Mouse (Mus musculus): ENCODE data around the gene Ffar3. TPM values are rescaled to one million over a fixed set of nuclear protein-coding genes. Genes with fewer than 3 reads are reported as not detected.

Ffar3 gene
- polyA plus RNA-seq, 1 experiment = not detected

DNA sequence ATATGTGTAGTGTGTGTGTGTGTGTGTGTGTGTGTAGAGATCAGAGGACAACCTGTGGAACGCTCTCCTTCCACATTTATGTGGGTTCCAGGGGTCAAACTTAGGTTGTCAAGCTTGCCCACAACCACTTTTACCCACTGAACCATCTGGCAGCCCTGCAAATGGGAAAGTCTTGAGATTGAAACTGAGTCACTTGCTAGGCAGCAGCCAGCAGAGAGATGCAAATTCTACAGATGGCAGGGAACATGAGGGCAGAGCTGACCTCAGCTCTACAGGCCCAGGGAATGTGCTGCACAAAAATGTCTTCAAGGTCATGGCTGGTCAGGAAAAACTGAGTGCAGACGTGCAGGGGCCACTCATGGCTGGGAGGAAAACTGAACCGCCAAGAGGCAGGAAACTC, 25.4 kb upstream of the Ffar3 start:
- Histone ChIP-seq H3K9me3 (no peaks in the 10 kb centered on the region), H3K4me1 (peaks cover 27% of the 10 kb centered on the region), H3K36me3 (replicated peaks; ENCODE audit: low read length) (no peaks in the 10 kb centered on the region), H3K27me3 (replicated peaks) (peaks cover 35% of the 10 kb centered on the region), H3K4me3 (replicated peaks) (no peak overlapping the region)
- TF ChIP-seq FLI1 (IDR thresholded peaks at IDR 0.05; ENCODE audit: low read length) = no peak
- TF ChIP-seq GATA1 (IDR thresholded peaks at IDR 0.05; ENCODE audit: borderline replicate concordance, low read length) = no peak

DNA sequence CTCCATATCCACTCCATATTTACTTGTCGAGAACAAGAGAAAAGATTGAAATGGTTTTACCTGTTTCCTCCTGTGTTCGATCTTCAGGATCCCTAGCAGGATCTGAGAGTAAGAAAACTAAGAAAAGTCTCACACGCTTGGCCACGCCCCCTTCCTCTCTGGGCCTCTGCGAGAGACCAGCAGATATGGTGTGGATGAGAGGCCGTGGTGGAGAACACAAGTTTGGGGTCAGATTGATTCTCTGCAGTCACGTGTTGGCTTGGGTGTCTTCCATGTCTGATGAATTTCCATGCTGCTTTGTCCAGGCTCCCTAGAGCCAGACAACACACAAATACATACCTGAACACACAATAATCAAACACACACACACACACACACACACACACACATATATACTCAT, 24.2 kb upstream of the Ffar3 start, which contains the start of gene Cd22:
Cd22 (minus strand) TSS at position 167 of the 400 bp plus-strand sequence.
- Histone ChIP-seq H3K36me3 (replicated peaks; ENCODE audit: low read length) (no peaks in the 10 kb centered on the region), H3K4me3 (replicated peaks) (no peak within 1 kb of the TSS), H3K27me3 (replicated peaks) (peaks cover 46% of the 10 kb centered on the region), H3K4me1 (peaks cover 26% of the 10 kb centered on the region), H3K9me3 (no peaks in the 10 kb centered on the region)
- TF ChIP-seq GATA1 (IDR thresholded peaks at IDR 0.05; ENCODE audit: borderline replicate concordance, low read length) = no peak
- TF ChIP-seq FLI1 (IDR thresholded peaks at IDR 0.05; ENCODE audit: low read length) = no peak

DNA sequence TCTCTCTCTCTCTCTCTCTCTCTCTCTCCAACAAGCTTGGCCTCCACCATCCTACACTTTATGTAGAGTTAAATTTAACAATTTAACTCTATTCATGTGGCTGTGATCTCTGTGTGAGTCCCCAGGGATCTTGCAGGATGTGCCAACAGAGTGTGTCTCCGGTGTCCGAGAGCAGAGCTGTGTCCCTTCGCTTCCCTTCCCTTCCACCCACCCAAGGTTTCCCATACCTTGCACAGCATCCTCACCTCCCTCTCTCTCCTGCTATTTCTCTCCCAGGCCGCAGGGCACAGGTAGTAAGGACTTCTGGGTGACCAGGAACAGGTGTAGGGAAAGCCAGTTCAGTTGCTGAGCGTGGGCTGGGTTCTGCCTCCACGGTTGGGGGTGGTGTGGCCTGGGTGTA, 23.0 kb upstream of the Ffar3 start:
- TF ChIP-seq GATA1 (IDR thresholded peaks at IDR 0.05; ENCODE audit: borderline replicate concordance, low read length) (no peak), FLI1 (IDR thresholded peaks at IDR 0.05; ENCODE audit: low read length) (no peak)
- Histone ChIP-seq H3K4me3 (replicated peaks) (no peak overlapping the region), H3K27me3 (replicated peaks) (peaks cover 42% of the 10 kb centered on the region), H3K36me3 (replicated peaks; ENCODE audit: low read length) (no peaks in the 10 kb centered on the region), H3K4me1 (peaks cover 22% of the 10 kb centered on the region), H3K9me3 (no peaks in the 10 kb centered on the region)

- H3K4me3 ChIP-seq (replicated peaks) = peak overlapping the region; percentile 85
Observed at GRCm38 (mm10) chr7:30873083-30873482, 17.1 kb upstream of the Ffar3 start.

GRCm38 (mm10) chr7:30863386-30863785, 7.4 kb upstream of the Ffar3 start:
- Histone ChIP-seq H3K27me3 (replicated peaks) (peaks cover 17% of the 10 kb centered on the region), H3K4me1 (peaks cover 44% of the 10 kb centered on the region), H3K36me3 (replicated peaks; ENCODE audit: low read length) (peaks cover 2% of the 10 kb centered on the region), H3K4me3 (replicated peaks) (no peak overlapping the region), H3K9me3 (no peaks in the 10 kb centered on the region)
- TF ChIP-seq GATA1 (IDR thresholded peaks at IDR 0.05; ENCODE audit: borderline replicate concordance, low read length) (no peak), FLI1 (IDR thresholded peaks at IDR 0.05; ENCODE audit: low read length) (no peak)

More at GRCm38 (mm10) chr7:30873083-30873482, 17.1 kb upstream of the Ffar3 start:
- H3K36me3 ChIP-seq (replicated peaks; ENCODE audit: low read length) = no peaks in the 10 kb centered on the region
- TF ChIP-seq GATA1 (IDR thresholded peaks at IDR 0.05; ENCODE audit: borderline replicate concordance, low read length) = no peak
- no peak for TF ChIP-seq FLI1 (IDR thresholded peaks at IDR 0.05; ENCODE audit: low read length)
- H3K4me1 ChIP-seq = peaks cover 13% of the 10 kb centered on the region
- no peaks in the 10 kb centered on the region for H3K9me3 ChIP-seq
- H3K27me3 ChIP-seq (replicated peaks) = peaks cover 64% of the 10 kb centered on the region

GRCm38 (mm10) chr7:30861464-30861863, 5.5 kb upstream of the Ffar3 start, which contains the start of gene Ffar1:
Ffar1 (minus strand) TSS chr7:30861564.
- TF ChIP-seq FLI1 (IDR thresholded peaks at IDR 0.05; ENCODE audit: low read length) (no peak), GATA1 (IDR thresholded peaks at IDR 0.05; ENCODE audit: borderline replicate concordance, low read length) (no peak)
- Histone ChIP-seq H3K4me3 (replicated peaks) (peak within 1 kb of the TSS; percentile 92), H3K27me3 (replicated peaks) (peaks cover 3% of the 10 kb centered on the region), H3K36me3 (replicated peaks; ENCODE audit: low read length) (peaks cover 2% of the 10 kb centered on the region), H3K9me3 (no peaks in the 10 kb centered on the region), H3K4me1 (peaks cover 63% of the 10 kb centered on the region)

DNA sequence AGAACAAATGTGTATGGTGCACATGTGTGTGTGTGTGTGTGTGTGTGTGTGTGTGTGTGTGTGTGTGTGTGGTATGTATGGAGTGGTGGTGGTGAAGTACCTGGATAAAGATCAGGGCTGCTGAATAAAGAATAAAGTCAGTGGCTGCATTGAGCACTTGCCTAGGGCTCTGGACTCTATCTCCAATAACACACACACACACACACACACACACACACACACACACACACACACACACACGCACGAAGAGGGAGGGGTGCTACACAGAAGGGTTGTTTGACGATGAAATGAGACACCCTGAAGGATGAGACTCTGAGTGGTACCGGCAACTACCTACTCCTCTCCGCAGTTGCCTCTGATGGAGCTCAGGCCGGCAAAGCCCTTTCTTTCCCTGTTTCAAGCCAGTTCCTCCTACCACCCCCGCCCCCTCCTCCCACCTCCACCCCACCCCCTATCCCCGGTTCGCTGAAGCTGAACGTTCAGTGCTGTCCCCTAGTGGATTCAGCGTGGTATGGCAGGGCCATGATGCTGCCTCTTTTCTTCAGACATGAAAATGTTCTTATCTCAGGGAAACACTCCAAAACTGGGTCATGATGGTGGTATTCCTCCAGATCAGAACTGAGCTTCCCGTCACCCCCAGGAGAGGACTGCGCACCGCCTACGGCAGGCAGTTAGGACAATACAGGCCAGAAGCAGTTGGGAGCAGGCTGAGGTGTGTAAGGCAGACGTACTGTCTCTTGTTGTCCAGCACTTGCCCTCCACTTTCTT, 3.8 kb upstream of the Ffar3 start:
- Histone ChIP-seq H3K4me3 (replicated peaks) (peak overlapping the region; percentile 92), H3K4me1 (peaks cover 79% of the 10 kb centered on the region), H3K36me3 (replicated peaks; ENCODE audit: low read length) (peaks cover 2% of the 10 kb centered on the region), H3K9me3 (no peaks in the 10 kb centered on the region), H3K27me3 (replicated peaks) (peaks cover 10% of the 10 kb centered on the region)
- TF ChIP-seq FLI1 (IDR thresholded peaks at IDR 0.05; ENCODE audit: low read length) (no peak), GATA1 (IDR thresholded peaks at IDR 0.05; ENCODE audit: borderline replicate concordance, low read length) (peak; percentile 58; the same call in 1 of the 3 replicates)

GRCm38 (mm10) chr7:30859290-30859634, 3.3 kb upstream of the Ffar3 start:
- peaks cover 85% of the 10 kb centered on the region for H3K4me1 ChIP-seq
- peaks cover 13% of the 10 kb centered on the region for H3K27me3 ChIP-seq (replicated peaks)
- TF ChIP-seq FLI1 (IDR thresholded peaks at IDR 0.05; ENCODE audit: low read length) = no peak
- TF ChIP-seq GATA1 (IDR thresholded peaks at IDR 0.05; ENCODE audit: borderline replicate concordance, low read length) = no peak

DNA sequence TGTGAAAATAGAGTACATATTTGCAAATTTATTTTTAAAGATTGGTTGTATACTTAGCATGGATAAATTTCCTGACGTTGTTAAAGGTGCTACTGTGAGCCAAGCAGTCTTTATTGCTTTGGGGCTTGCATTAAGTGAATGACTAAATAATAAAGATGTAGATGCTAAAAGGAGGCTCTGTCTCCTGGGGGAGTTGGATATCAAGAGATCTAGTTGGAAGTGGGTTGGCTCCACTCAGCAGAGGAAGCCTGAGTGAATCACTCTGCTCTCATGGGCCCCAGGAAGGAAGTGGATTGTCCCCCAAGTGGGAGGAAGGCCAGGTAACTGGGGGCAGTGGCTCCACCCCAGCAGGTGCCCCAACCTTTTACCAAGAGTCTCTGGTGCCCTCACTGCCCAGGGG, 1.8 kb upstream of the Ffar3 start:
- TF ChIP-seq GATA1 (IDR thresholded peaks at IDR 0.05; ENCODE audit: borderline replicate concordance, low read length) (no peak), FLI1 (IDR thresholded peaks at IDR 0.05; ENCODE audit: low read length) (no peak)
- peaks cover 78% of the 10 kb centered on the region for H3K4me1 ChIP-seq
- no peak overlapping the region for H3K4me3 ChIP-seq (replicated peaks)
- peaks cover 13% of the 10 kb centered on the region for H3K27me3 ChIP-seq (replicated peaks)
- H3K9me3 ChIP-seq = no peaks in the 10 kb centered on the region
- peaks cover 2% of the 10 kb centered on the region for H3K36me3 ChIP-seq (replicated peaks; ENCODE audit: low read length)

More at GRCm38 (mm10) chr7:30859290-30859634, 3.3 kb upstream of the Ffar3 start:
- Histone ChIP-seq H3K4me3 (replicated peaks) (peak overlapping the region; percentile 92), H3K36me3 (replicated peaks; ENCODE audit: low read length) (peaks cover 2% of the 10 kb centered on the region), H3K9me3 (no peaks in the 10 kb centered on the region)

- TF ChIP-seq GATA1 (IDR thresholded peaks at IDR 0.05; ENCODE audit: borderline replicate concordance, low read length) (no peak), FLI1 (IDR thresholded peaks at IDR 0.05; ENCODE audit: low read length) (no peak)
- Histone ChIP-seq H3K36me3 (replicated peaks; ENCODE audit: low read length) (no peaks in the 10 kb centered on the region), H3K9me3 (no peaks in the 10 kb centered on the region), H3K27me3 (replicated peaks) (peaks cover 13% of the 10 kb centered on the region), H3K4me3 (replicated peaks) (no peak overlapping the region), H3K4me1 (peaks cover 50% of the 10 kb centered on the region)
Observed at GRCm38 (mm10) chr7:30851421-30851820, 4.6 kb downstream of the Ffar3 start.

All from megakaryocyte, embryonic 14.5 days (primary cell).